Mouse (Mus musculus) forebrain, embryonic 14.5 days (tissue): ENCODE measurements around the gene 9930104L06Rik. TPM values are rescaled to one million over a fixed set of nuclear protein-coding genes. Genes with fewer than 3 reads are reported as not detected.
"Not testable (repeated sequence)": the region's sequence is repeated elsewhere in the genome, so short reads cannot be mapped to it uniquely, and the experiment has no call there.

ENCODE experiments used
- ATAC-seq: fragments of 200-750 bp; cut with Nextera tagmentation; 2 replicates; pipeline ENCODE4 v1.8.0; 2017; ENCODE audit warnings: mild to moderate bottlenecking, moderate library complexity
- DNase-seq: peaks from one replicate; pipeline ENCODE4 v3.0.0-alpha.2; 2015; ENCODE audit warnings: low spot score
- H3K27ac ChIP-seq: fragments of 300-500 bp; sonication (generic); 2 replicates; pipeline ENCODE4 v1.5.1; 2014; ENCODE audit warnings: low read depth, mild to moderate bottlenecking, control low read depth, low read length, moderate library complexity
- H3K27me3 ChIP-seq: fragments of 300-500 bp; sonication (generic); replicated peaks from 2 replicates; pipeline ENCODE4 v1.6.1; 2014; ENCODE audit warnings: low read length, control low read depth, mixed read lengths; ENCODE audit not compliant: control insufficient read depth, insufficient read depth
- H3K36me3 ChIP-seq: fragments of 300-500 bp; sonication (generic); 2 replicates; pipeline ENCODE4 v1.6.1; 2014; ENCODE audit warnings: low read length, control low read depth; ENCODE audit not compliant: control insufficient read depth, insufficient read depth
- H3K4me1 ChIP-seq: fragments of 300-500 bp; sonication (generic); 2 replicates; pipeline ENCODE4 v1.6.1; 2014; ENCODE audit warnings: antibody characterized with exemption, low read length, control low read depth; ENCODE audit not compliant: control insufficient read depth, insufficient read depth
- H3K4me2 ChIP-seq: fragments of 300-500 bp; sonication (generic); 2 replicates; pipeline ENCODE4 v1.6.1; 2014; ENCODE audit warnings: mild to moderate bottlenecking, control low read depth, low read length
- H3K4me3 ChIP-seq: fragments of 300-500 bp; sonication (generic); 2 replicates; pipeline ENCODE4 v1.5.1; 2014; ENCODE audit warnings: low read depth, low read length, control low read depth
- H3K9ac ChIP-seq: fragments of 300-500 bp; sonication (generic); 2 replicates; pipeline ENCODE4 v1.6.1; 2014; ENCODE audit warnings: mild to moderate bottlenecking, low read length, control low read depth, moderate library complexity
- H3K9me3 ChIP-seq: fragments of 300-500 bp; sonication (generic); replicated peaks from 2 replicates; pipeline ENCODE4 v1.6.1; 2016; ENCODE audit warnings: low read length, control low read depth, mixed read lengths; ENCODE audit not compliant: control insufficient read depth
- WGBS: fragments of 180-500 bp; shearing (Covaris S2); extraction: QIAGEN DNeasy Blood & Tissue Kit; methylation state at CpG from one replicate; pipeline ENCODE4 v1.1.7; 2014; 5-methylcytosine and 5-hydroxymethylcytosine counted together
- polyA plus RNA-seq: library from polyadenylated mRNA; unstranded; fragments of >200 nt; fragmentation: Nextera tagmentation; extraction: Ambion mirVana; gene quantifications from 2 replicates; pipeline ENCODE4 v1.2.1, GENCODE M21; 2014

9930104L06Rik gene
- polyA plus RNA-seq, 1 experiment from 2014 or later, result 3.2 TPM

GRCm38 (mm10) chr4:124905417-124905816, 31.4 kb upstream of the 9930104L06Rik start:
- Histone ChIP-seq H3K9me3 (no peaks in the 10 kb centered on the region), H3K36me3 (no peaks in the 10 kb centered on the region), H3K4me1 (peaks cover 9% of the 10 kb centered on the region; the same call in 1 of the 2 replicates), H3K9ac (no peak overlapping the region), H3K27ac (no peak overlapping the region), H3K4me2 (no peak overlapping the region), H3K4me3 (no peak overlapping the region), H3K27me3 (no peaks in the 10 kb centered on the region)
- DNase-seq (no peak), ATAC-seq (no peak; the same call in 1 of the 2 replicates)
- WGBS, result 84% methylated on average over 4 of the region's 4 CpGs

- peak overlapping the region; percentile 15; the same call in 1 of the 2 replicates for H3K4me3 ChIP-seq
- peak overlapping the region; percentile 46; the same call in 1 of the 2 replicates for H3K27ac ChIP-seq
Observed at GRCm38 (mm10) chr4:124905971-124906822, 30.7 kb upstream of the 9930104L06Rik start.

GRCm38 (mm10) chr4:124928102-124928501, 8.7 kb upstream of the 9930104L06Rik start:
- no peak overlapping the region for H3K9ac ChIP-seq
- H3K4me1 ChIP-seq, result no peaks in the 10 kb centered on the region
- ATAC-seq (no peak), DNase-seq (no peak)
- H3K9me3 ChIP-seq, result no peaks in the 10 kb centered on the region
- peaks cover 80% of the 10 kb centered on the region for H3K36me3 ChIP-seq
- no peak overlapping the region for H3K4me2 ChIP-seq
- no peak overlapping the region for H3K4me3 ChIP-seq
- no peaks in the 10 kb centered on the region for H3K27me3 ChIP-seq
- H3K27ac ChIP-seq, result no peak overlapping the region
- WGBS, result 89% methylated on average over 5 of the region's 5 CpGs

More at GRCm38 (mm10) chr4:124905971-124906822, 30.7 kb upstream of the 9930104L06Rik start:
- ATAC-seq, result peak; percentile 85
- Histone ChIP-seq H3K27me3 (no peaks in the 10 kb centered on the region), H3K36me3 (no peaks in the 10 kb centered on the region), H3K9ac (peak overlapping the region; percentile 0; the same call in 1 of the 2 replicates), H3K9me3 (no peaks in the 10 kb centered on the region), H3K4me1 (peaks cover 9% of the 10 kb centered on the region; the same call in 1 of the 2 replicates), H3K4me2 (peak overlapping the region; percentile 43)
- WGBS, result 7% methylated on average over 21 of the region's 21 CpGs
- DNase-seq, result peak; percentile 77

- H3K4me1 ChIP-seq, result peaks cover 12% of the 10 kb centered on the region
- DNase-seq, ATAC-seq, H3K4me3 ChIP-seq, H3K9me3 ChIP-seq, H3K27ac ChIP-seq, H3K4me2 ChIP-seq, H3K9ac ChIP-seq, H3K27me3 ChIP-seq: not testable (repeated sequence)
- WGBS, result 89% methylated on average over 4 of the region's 4 CpGs
- H3K36me3 ChIP-seq, result peaks cover 39% of the 10 kb centered on the region
Observed at GRCm38 (mm10) chr4:124939211-124939610, 2.4 kb downstream of the 9930104L06Rik start, which contains the start of gene Cdca8. Cdca8 (minus strand) TSS chr4:124939311.

GRCm38 (mm10) chr4:124943022-124943421, 6.2 kb downstream of the 9930104L06Rik start:
- Histone ChIP-seq H3K4me2 (no peak overlapping the region), H3K27me3 (no peaks in the 10 kb centered on the region), H3K9me3 (no peaks in the 10 kb centered on the region), H3K4me3 (no peak overlapping the region), H3K27ac (no peak overlapping the region), H3K36me3 (peaks cover 39% of the 10 kb centered on the region), H3K4me1 (no peaks in the 10 kb centered on the region), H3K9ac (no peak overlapping the region)
- DNase-seq (peak; percentile 88), ATAC-seq (no peak; the same call in 1 of the 2 replicates)
- 3% methylated on average over 4 of the region's 4 CpGs for WGBS

- ATAC-seq (no peak), DNase-seq (no peak)
- Histone ChIP-seq H3K36me3 (peaks cover 35% of the 10 kb centered on the region), H3K9me3 (no peaks in the 10 kb centered on the region), H3K4me2 (no peak overlapping the region), H3K27me3 (no peaks in the 10 kb centered on the region), H3K27ac (no peak overlapping the region), H3K4me3 (no peak overlapping the region), H3K4me1 (no peaks in the 10 kb centered on the region), H3K9ac (no peak overlapping the region)
- WGBS, result 91% methylated on average over 5 of the region's 5 CpGs
Observed at GRCm38 (mm10) chr4:124943781-124944180, 6.9 kb downstream of the 9930104L06Rik start.

- Histone ChIP-seq H3K27ac (no peak overlapping the region), H3K27me3 (no peaks in the 10 kb centered on the region), H3K4me2 (no peak overlapping the region), H3K9ac (no peak overlapping the region), H3K4me1 (no peaks in the 10 kb centered on the region), H3K36me3 (peaks cover 28% of the 10 kb centered on the region), H3K4me3 (no peak overlapping the region), H3K9me3 (no peaks in the 10 kb centered on the region)
- DNase-seq, result peak; percentile 13
- no peak for ATAC-seq
- 49% methylated on average over 2 of the region's 2 CpGs for WGBS
Observed at GRCm38 (mm10) chr4:124944961-124945360, 8.1 kb downstream of the 9930104L06Rik start.

- Histone ChIP-seq H3K4me1 (no peaks in the 10 kb centered on the region), H3K9ac (no peak overlapping the region), H3K9me3 (no peaks in the 10 kb centered on the region), H3K4me2 (no peak overlapping the region), H3K36me3 (no peaks in the 10 kb centered on the region), H3K4me3 (no peak overlapping the region), H3K27me3 (no peaks in the 10 kb centered on the region), H3K27ac (no peak overlapping the region)
- DNase-seq (peak; percentile 49), ATAC-seq (no peak)
- WGBS, result 57% methylated on average over 3 of the region's 3 CpGs
Observed at GRCm38 (mm10) chr4:124949488-124949887, 12.6 kb downstream of the 9930104L06Rik start.
